Mouse (Mus musculus) MEL (cell line): ENCODE results near the gene 1110059E24Rik. TPM values are rescaled to one million over a fixed set of nuclear protein-coding genes. Genes with fewer than 3 reads are reported as not detected.
"Not testable (repeated sequence)": the region's sequence is repeated elsewhere in the genome, so short reads cannot be mapped to it uniquely, and the experiment has no call there.

ENCODE experiments used
- DNase-seq: peaks from one replicate; pipeline ENCODE4 v3.0.0; 2011; ENCODE audit warnings: low read depth, low spot score
- H3K27ac ChIP-seq: 2 replicates; pipeline ENCODE4 v1.5.1; 2012; ENCODE audit warnings: low read depth, mild to moderate bottlenecking, control low read depth, low read length, moderate library complexity; ENCODE audit not compliant: control insufficient read depth
- H3K27me3 ChIP-seq, 2 experiments: fragments of 150-350 bp in 1 of 2; sonication (generic) in 1 of 2; 2 replicates each; pipeline ENCODE4 v1.6.1; 2012; ENCODE audit warnings: low read length in 2 of 2, mild to moderate bottlenecking in 2 of 2, improper control_type of control experiment in 1 of 2, moderate library complexity in 1 of 2; ENCODE audit not compliant: insufficient read depth in 2 of 2, control insufficient read depth in 1 of 2
- H3K36me3 ChIP-seq, 2 experiments: 2 replicates each; pipeline ENCODE4 v1.6.1; 2012 to 2014; ENCODE audit warnings: low read length in 2 of 2, improper control_type of control experiment in 1 of 2, inconsistent platforms in 1 of 2, mild to moderate bottlenecking in 1 of 2; ENCODE audit not compliant: insufficient read depth in 2 of 2, control insufficient read depth in 1 of 2
- H3K4me1 ChIP-seq, 2 experiments: fragments of 150-350 bp in 1 of 2; sonication (generic) in 1 of 2; 2 replicates each; pipeline ENCODE4 v1.6.1; 2012; ENCODE audit warnings: low read length in 2 of 2, improper control_type of control experiment in 1 of 2, mild to moderate bottlenecking in 1 of 2; ENCODE audit not compliant: insufficient read depth in 2 of 2, control insufficient read depth in 1 of 2
- H3K4me3 ChIP-seq, 2 experiments: fragments of 150-350 bp in 1 of 2; sonication (generic) in 1 of 2; 2 replicates each; pipeline ENCODE4 v1.5.1; 2012; ENCODE audit warnings: low read depth in 2 of 2, low read length in 2 of 2, mild to moderate bottlenecking in 2 of 2, moderate library complexity in 2 of 2, control low read depth in 1 of 2, improper control_type of control experiment in 1 of 2; ENCODE audit not compliant: control insufficient read depth in 1 of 2, insufficient read depth in 1 of 2
- H3K79me2 ChIP-seq: 2 replicates; pipeline ENCODE4 v1.6.1; 2012; ENCODE audit warnings: mild to moderate bottlenecking, low read length, moderate library complexity; ENCODE audit not compliant: control insufficient read depth, poor library complexity, insufficient read depth
- H3K9ac ChIP-seq: 2 replicates; pipeline ENCODE4 v1.6.1; 2012; ENCODE audit warnings: low read depth, mild to moderate bottlenecking, control low read depth, low read length, moderate library complexity; ENCODE audit not compliant: control insufficient read depth, poor library complexity, severe bottlenecking
- H3K9me3 ChIP-seq: fragments of 150-350 bp; sonication (generic); replicated peaks from 2 replicates; pipeline ENCODE4 v1.6.1; 2012; ENCODE audit warnings: mild to moderate bottlenecking, low read length, improper control_type of control experiment, moderate library complexity; ENCODE audit not compliant: insufficient read depth
- BHLHE40 ChIP-seq: IDR thresholded peaks from 2 replicates; pipeline ENCODE4 v1.6.1; 2012; ENCODE audit warnings: low read depth, mild to moderate bottlenecking, inconsistent platforms, low read length, improper control_type of control experiment, borderline replicate concordance
- E2F4 ChIP-seq: IDR thresholded peaks from 2 replicates; pipeline ENCODE4 v1.6.1; 2011; ENCODE audit warnings: low read depth, low read length, improper control_type of control experiment, borderline replicate concordance
- ETS1 ChIP-seq: IDR thresholded peaks from 2 replicates; pipeline ENCODE4 v1.6.1; 2012; ENCODE audit warnings: low read depth, mild to moderate bottlenecking, inconsistent platforms, low read length, improper control_type of control experiment, moderate library complexity
- GABPA ChIP-seq: IDR thresholded peaks from 2 replicates; pipeline ENCODE4 v1.6.1; 2012; ENCODE audit warnings: low read depth, mild to moderate bottlenecking, inconsistent platforms, low read length, improper control_type of control experiment, moderate library complexity
- HCFC1 ChIP-seq: IDR thresholded peaks from 2 replicates; pipeline ENCODE4 v1.6.1; 2012; ENCODE audit warnings: low read depth, mild to moderate bottlenecking, inconsistent platforms, low read length, improper control_type of control experiment, moderate library complexity
- JUND ChIP-seq: IDR thresholded peaks from 2 replicates; pipeline ENCODE4 v1.6.1; 2011; ENCODE audit warnings: low read depth, mild to moderate bottlenecking, improper control_type of control experiment, low read length
- MAZ ChIP-seq: IDR thresholded peaks from 2 replicates; pipeline ENCODE4 v1.6.1; 2012; ENCODE audit warnings: low read depth, mild to moderate bottlenecking, inconsistent platforms, low read length, improper control_type of control experiment
- MXI1 ChIP-seq: IDR thresholded peaks from 2 replicates; pipeline ENCODE4 v1.6.1; 2011; ENCODE audit warnings: mild to moderate bottlenecking, low read depth, low read length, improper control_type of control experiment
- MYB ChIP-seq: IDR thresholded peaks from 2 replicates; pipeline ENCODE4 v1.6.1; 2011; ENCODE audit warnings: mild to moderate bottlenecking, low read depth, low read length, improper control_type of control experiment
- NRF1 ChIP-seq: IDR thresholded peaks from 2 replicates; pipeline ENCODE4 v1.6.1; 2014; ENCODE audit warnings: low read depth, mild to moderate bottlenecking, inconsistent platforms, low read length, improper control_type of control experiment, moderate library complexity; ENCODE audit not compliant: poor library complexity, insufficient read depth, severe bottlenecking
- POLR2AphosphoS5 ChIP-seq: IDR thresholded peaks from 2 replicates; pipeline ENCODE4 v1.6.1; 2012; ENCODE audit warnings: low read depth, borderline replicate concordance, mild to moderate bottlenecking, inconsistent platforms, low read length, moderate library complexity, mixed read lengths
- SMC3 ChIP-seq: IDR thresholded peaks from 2 replicates; pipeline ENCODE4 v1.6.1; 2011; ENCODE audit warnings: low read depth, low read length, improper control_type of control experiment
- TAL1 ChIP-seq: IDR thresholded peaks from 2 replicates; pipeline ENCODE4 v1.6.1; 2012; ENCODE audit warnings: mild to moderate bottlenecking, inconsistent platforms, low read length, moderate library complexity, mixed read lengths
- TBP ChIP-seq: IDR thresholded peaks from 2 replicates; pipeline ENCODE4 v1.8.0; 2011; ENCODE audit warnings: low read depth, low read length, improper control_type of control experiment
- TCF12 ChIP-seq: IDR thresholded peaks from 2 replicates; pipeline ENCODE4 v1.6.1; 2014; ENCODE audit warnings: low read depth, mild to moderate bottlenecking, inconsistent platforms, low read length, improper control_type of control experiment, moderate library complexity
- ZKSCAN1 ChIP-seq: IDR thresholded peaks from 2 replicates; pipeline ENCODE4 v1.6.1; 2012; ENCODE audit warnings: low read depth, mild to moderate bottlenecking, inconsistent platforms, low read length, improper control_type of control experiment, moderate library complexity
- ZMIZ1 ChIP-seq: IDR thresholded peaks from 2 replicates; pipeline ENCODE4 v1.6.1; 2012; ENCODE audit warnings: low read depth, mild to moderate bottlenecking, inconsistent platforms, low read length, improper control_type of control experiment, moderate library complexity
- ZNF384 ChIP-seq: IDR thresholded peaks from 2 replicates; pipeline ENCODE4 v1.6.1; 2012; ENCODE audit warnings: low read depth, mild to moderate bottlenecking, inconsistent platforms, low read length, improper control_type of control experiment
- polyA plus RNA-seq, 2 experiments: library from polyadenylated mRNA; stranded (reverse) in 1 of 2; unstranded in 1 of 2; fragments of >175 nt in 1 of 2; fragments of >200 nt in 1 of 2; gene quantifications; 2 replicates each; pipeline versions ENCODE4 v1.2.1 to v1.2.4; 2012; ENCODE audit warnings: low replicate concordance in 2 of 2, low read depth in 1 of 2; ENCODE audit not compliant: insufficient read length in 2 of 2, insufficient read depth in 1 of 2, missing spikeins in 1 of 2
- total RNA-seq: library from RNA; depleted of rRNA; stranded (reverse); fragments of 300-350 nt; gene quantifications from 2 replicates; pipeline ENCODE4 v1.2.3, GENCODE M21; 2012

The 1110059E24Rik gene
- total and polyA plus RNA-seq, 3 experiments = 17.2 to 20.0 TPM; not detected in 1

GRCm38 (mm10) chr19:21594676-21595075 lies 58.1 kb downstream of the 1110059E24Rik start:
- no peaks in the 10 kb centered on the region for H3K79me2 ChIP-seq
- no peaks in the 10 kb centered on the region; a peak in 1 of 4 replicates for H3K27me3 ChIP-seq
- no peaks in the 10 kb centered on the region for H3K9me3 ChIP-seq
- TF ChIP-seq ZNF384 (no peak), BHLHE40 (no peak), POLR2AphosphoS5 (no peak), E2F4 (no peak), ZKSCAN1 (no peak), MXI1 (no peak), TAL1 (no peak), MAZ (no peak), ZMIZ1 (no peak), NRF1 (no peak), MYB (no peak), HCFC1 (no peak), TCF12 (no peak), JUND (no peak), ETS1 (no peak), GABPA (no peak), SMC3 (no peak), TBP (no peak)
- no peaks in the 10 kb centered on the region for H3K4me1 ChIP-seq
- H3K27ac ChIP-seq = no peak overlapping the region
- no peaks in the 10 kb centered on the region; a peak in 1 of 4 replicates for H3K36me3 ChIP-seq
- no peak overlapping the region for H3K9ac ChIP-seq
- no peak for DNase-seq
- H3K4me3 ChIP-seq = no peak overlapping the region

- not testable (repeated sequence) for H3K9ac ChIP-seq, H3K79me2 ChIP-seq, H3K27ac ChIP-seq, H3K27me3 ChIP-seq, H3K9me3 ChIP-seq, H3K36me3 ChIP-seq, DNase-seq, H3K4me1 ChIP-seq, H3K4me3 ChIP-seq
Observed at GRCm38 (mm10) chr19:21592216-21592615, 60.6 kb downstream of the 1110059E24Rik start.
